Mouse (Mus musculus) skeletal muscle tissue, postnatal 0 days (tissue): Measurements from ENCODE around the gene Fam241a. TPM values are rescaled to one million over a fixed set of nuclear protein-coding genes. Genes with fewer than 3 reads are reported as not detected.

Source experiments
- polyA plus RNA-seq: library from polyadenylated mRNA; unstranded; fragments of >200 nt; fragmentation: Nextera tagmentation; extraction: Ambion mirVana; gene quantifications from 2 replicates; pipeline ENCODE4 v1.2.1, GENCODE M21; 2015

Gene Fam241a
- 10.2 and 15.9 TPM in 2 replicates for polyA plus RNA-seq

DNA sequence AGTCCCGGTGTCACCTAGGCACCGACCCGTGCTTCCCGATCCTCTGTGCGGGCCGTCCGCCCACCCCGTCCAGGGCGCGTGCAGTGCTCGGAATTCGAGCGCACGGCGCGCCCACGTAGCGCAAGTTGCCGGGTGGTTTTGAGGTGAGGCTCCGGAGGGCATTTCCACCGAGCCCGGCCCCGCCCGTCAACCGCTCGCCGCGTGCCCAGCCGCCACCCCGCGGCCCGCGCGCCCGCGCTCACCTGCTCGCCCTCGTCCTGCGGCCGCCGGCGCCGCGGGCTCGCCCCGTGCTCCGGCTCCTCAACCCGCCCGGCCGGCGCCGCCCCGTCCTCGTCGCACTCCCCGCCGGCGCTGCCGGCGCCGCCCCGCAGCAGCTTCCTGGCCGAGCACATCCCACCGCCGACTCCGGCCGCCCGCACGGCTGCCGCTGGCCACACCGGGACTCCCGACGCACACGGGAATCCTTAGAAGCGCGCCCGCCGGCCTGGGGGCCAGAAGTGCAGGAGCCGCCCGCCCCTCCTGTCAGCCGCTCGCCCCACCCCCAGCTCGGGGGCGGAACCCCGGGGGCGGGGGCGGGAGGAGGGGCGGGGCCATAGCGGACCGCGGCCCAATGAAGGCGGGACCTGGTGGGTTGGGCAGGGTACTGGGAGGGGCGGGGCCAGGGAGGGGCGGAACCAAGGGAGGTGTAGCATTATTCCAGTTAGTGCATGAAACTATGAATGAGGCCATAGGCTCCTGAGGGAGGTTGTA lies at the start of gene Fam241a:
TSS of gene Fam241a (minus strand) at position 533 of the 750 bp plus-strand sequence.

DNA sequence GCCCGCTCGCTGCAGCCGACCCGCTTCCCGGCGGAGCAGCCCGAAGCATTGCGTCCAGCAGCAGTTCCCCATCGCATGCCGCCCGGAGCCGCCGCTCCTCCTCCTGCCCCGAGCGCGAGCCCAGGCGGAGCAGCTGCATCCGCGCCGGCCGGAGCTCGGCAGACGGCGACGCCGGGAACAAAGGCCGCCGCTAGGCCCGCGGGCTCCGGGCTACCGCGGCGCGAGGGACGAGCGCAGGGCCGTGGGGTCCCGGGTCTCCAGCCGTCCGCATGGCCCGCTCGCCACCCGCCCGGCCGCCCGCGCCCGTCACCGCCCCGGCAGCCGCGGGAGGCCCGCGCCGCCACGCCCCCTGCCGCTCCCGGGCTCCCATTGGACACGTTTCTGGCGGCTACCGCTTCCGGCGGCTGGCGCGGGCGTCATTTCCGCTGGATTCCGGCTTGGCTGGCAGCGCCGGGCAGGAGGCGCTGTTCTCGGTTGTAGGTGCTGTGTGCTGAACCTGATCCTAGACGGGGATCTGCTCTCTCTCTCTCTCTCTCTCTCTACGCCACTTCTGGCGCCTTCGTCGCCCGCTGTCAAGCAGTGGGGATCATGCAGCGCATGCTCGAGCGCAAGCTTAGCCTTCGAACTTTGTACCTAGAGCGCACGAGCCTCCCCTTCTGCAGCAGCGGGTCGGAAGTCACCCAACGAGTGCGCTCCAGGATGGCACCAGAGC lies 58.8 kb downstream of the Fam241a start, which contains the start of gene Ap1ar:
TSS of gene Ap1ar (minus strand) at position 370 of the 712 bp plus-strand sequence.

Other genes with a start within 250 kb of the Fam241a start
- 0.34 and 0.42 TPM in 2 replicates for gene Alpk1, start 115.8 kb downstream of the Fam241a start, polyA plus RNA-seq
- 2.1 and 2.6 TPM in 2 replicates for gene Tifa, start 106.5 kb downstream of the Fam241a start, polyA plus RNA-seq
- gene Ap1ar, start 58.8 kb downstream of the Fam241a start, polyA plus RNA-seq: 19.3 and 20.4 TPM in 2 replicates